In the genomic region with DNA sequence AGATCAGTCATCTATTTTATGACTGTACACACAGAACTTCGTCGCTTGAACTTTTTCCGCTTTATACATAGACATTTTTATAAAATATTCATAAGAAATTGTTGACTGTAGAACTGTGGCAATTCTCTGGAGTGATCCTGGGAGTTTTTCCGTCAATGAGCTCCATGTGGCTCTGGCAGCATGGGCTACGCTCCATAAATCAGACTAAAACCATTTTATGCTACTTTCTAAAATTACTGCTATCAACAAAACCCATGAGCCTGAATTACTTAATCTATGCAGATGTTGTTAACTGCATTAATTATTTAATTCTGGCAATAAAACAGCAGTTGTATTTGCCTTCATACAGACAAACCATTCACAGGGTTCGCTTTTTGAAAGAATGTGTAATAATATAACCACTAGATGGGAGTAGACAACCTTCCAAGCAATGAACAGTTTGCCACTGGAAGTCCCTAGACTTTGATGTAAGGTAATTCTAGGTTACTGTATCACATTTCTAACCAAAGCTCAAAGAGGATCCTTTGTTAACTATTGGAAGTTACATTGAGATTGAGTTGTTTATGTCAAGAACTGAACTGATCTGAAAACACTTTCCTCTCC, we compare ENCODE assay signal across 9 mouse cellular contexts.
DNase-seq lines count a peak whose midpoint lies in the region; ATAC-seq lines count a peak whose summit lies in the region.
"Had no signal": no experiment of that assay in that cellular context is flagged by ENCODE, and none has a peak within 500 bp of the region (broad histone marks: within the 10 kb centered on the region; RNA-seq: fewer than 3 reads in every experiment).

No protein-coding gene starts in this region.

- no peak overlapping the region for H3K27ac ChIP-seq in embryonic facial prominence, embryonic 11.5 days (replicated peaks; ENCODE audit: low read depth, low read length)
- no peak overlapping the region for H3K27ac ChIP-seq in embryonic facial prominence, embryonic 10.5 days (replicated peaks)
- H3K27ac ChIP-seq in midbrain, embryonic 11.5 days (ENCODE audit: low read depth, low read length), result no peak overlapping the region
- H3K27ac ChIP-seq in midbrain, embryonic 10.5 days (replicated peaks), result no peak overlapping the region
- H3K27ac ChIP-seq in hindbrain, embryonic 14.5 days, result no peak overlapping the region

- no peak overlapping the region for H3K4me2 ChIP-seq in embryonic facial prominence, embryonic 11.5 days (ENCODE audit: low read depth, low read length)
- no peak overlapping the region for H3K4me2 ChIP-seq in midbrain, embryonic 11.5 days
- peak overlapping the region; percentile 31 for H3K4me2 ChIP-seq in hindbrain, embryonic 14.5 days (replicated peaks)

- no peaks in the 10 kb centered on the region for H3K4me1 ChIP-seq in embryonic facial prominence, embryonic 11.5 days (ENCODE audit: control insufficient read depth, insufficient read depth, low read length)
- no peaks in the 10 kb centered on the region for H3K4me1 ChIP-seq in embryonic facial prominence, embryonic 10.5 days
- H3K4me1 ChIP-seq in midbrain, embryonic 11.5 days (ENCODE audit: control insufficient read depth, insufficient read depth, low read length), result peaks cover 4% of the 10 kb centered on the region; the same call in 1 of the 2 replicates
- peaks cover 3% of the 10 kb centered on the region; the same call in 1 of the 2 replicates for H3K4me1 ChIP-seq in midbrain, embryonic 10.5 days
- no peaks in the 10 kb centered on the region for H3K4me1 ChIP-seq in hindbrain, embryonic 14.5 days (replicated peaks; ENCODE audit: control insufficient read depth, insufficient read depth, low read length)

- WGBS in embryonic facial prominence, embryonic 11.5 days, result 60% methylated on average over 6 of the region's 6 CpGs
- 71% methylated on average over 6 of the region's 6 CpGs for WGBS in embryonic facial prominence, embryonic 10.5 days
- 69% methylated on average over 6 of the region's 6 CpGs for WGBS in midbrain, embryonic 11.5 days
- 74% methylated on average over 6 of the region's 6 CpGs for WGBS in midbrain, embryonic 10.5 days
- WGBS in hindbrain, embryonic 14.5 days, result 50% methylated on average over 6 of the region's 6 CpGs

- ATAC-seq in embryonic facial prominence, embryonic 11.5 days (replicated peaks; ENCODE audit: insufficient number of reproducible peaks, low FRiP score, low TSS enrichment, low read depth), result peak; percentile 73; the same call in 1 of the 2 replicates
- ATAC-seq in midbrain, embryonic 11.5 days (ENCODE audit: low FRiP score), result peak; percentile 38; the same call in 1 of the 2 replicates
- ATAC-seq in hindbrain, embryonic 14.5 days (ENCODE audit: low FRiP score), result peak; percentile 76
- ATAC-seq in activated CD4-positive, CD25-positive, alpha-beta regulatory T cell, adult 4 months, result no peak

- DNase-seq in embryonic facial prominence, embryonic 11.5 days (ENCODE audit: low spot score), result peak; percentile 66
- DNase-seq in embryonic facial prominence, embryonic 10.5 days (ENCODE audit: low spot score), result no peak
- peak; percentile 88 for DNase-seq in midbrain, embryonic 11.5 days (ENCODE audit: low spot score, missing footprints)
- no peak for DNase-seq in midbrain, embryonic 10.5 days (ENCODE audit: low spot score)
- DNase-seq in hindbrain, embryonic 14.5 days (ENCODE audit: low spot score), result peak; percentile 79
- DNase-seq in telencephalon, adult 2 months (ENCODE audit: low read depth, low spot score), result peak; percentile 50
- DNase-seq in gastrocnemius, postnatal 10 days, result no peak
- DNase-seq: kidney, postnatal 4 days had no signal

- H3K9me3 ChIP-seq in embryonic facial prominence, embryonic 11.5 days (replicated peaks; ENCODE audit: control insufficient read depth, low read length), result no peaks in the 10 kb centered on the region
- no peaks in the 10 kb centered on the region for H3K9me3 ChIP-seq in embryonic facial prominence, embryonic 10.5 days
- no peaks in the 10 kb centered on the region for H3K9me3 ChIP-seq in midbrain, embryonic 11.5 days (ENCODE audit: control insufficient read depth, low read length)
- H3K9me3 ChIP-seq in midbrain, embryonic 10.5 days (replicated peaks), result no peaks in the 10 kb centered on the region
- H3K9me3 ChIP-seq in hindbrain, embryonic 14.5 days (ENCODE audit: control insufficient read depth, low read length), result no peaks in the 10 kb centered on the region

- H3K9ac ChIP-seq in embryonic facial prominence, embryonic 11.5 days (replicated peaks; ENCODE audit: low read length), result no peak overlapping the region
- H3K9ac ChIP-seq in midbrain, embryonic 11.5 days (ENCODE audit: low read length), result no peak overlapping the region
- no peak overlapping the region for H3K9ac ChIP-seq in hindbrain, embryonic 14.5 days

- no peak overlapping the region for H3K4me3 ChIP-seq in embryonic facial prominence, embryonic 11.5 days (ENCODE audit: low read depth, low read length)
- H3K4me3 ChIP-seq in embryonic facial prominence, embryonic 10.5 days, result no peak overlapping the region
- H3K4me3 ChIP-seq in midbrain, embryonic 11.5 days (ENCODE audit: low read depth, low read length), result no peak overlapping the region
- no peak overlapping the region for H3K4me3 ChIP-seq in midbrain, embryonic 10.5 days
- H3K4me3 ChIP-seq in hindbrain, embryonic 14.5 days (replicated peaks; ENCODE audit: low read length), result no peak overlapping the region

- no peaks in the 10 kb centered on the region for H3K36me3 ChIP-seq in embryonic facial prominence, embryonic 11.5 days (replicated peaks; ENCODE audit: control insufficient read depth, insufficient read depth, low read depth, low read length)
- H3K36me3 ChIP-seq in embryonic facial prominence, embryonic 10.5 days (replicated peaks), result no peaks in the 10 kb centered on the region
- H3K36me3 ChIP-seq in midbrain, embryonic 11.5 days (ENCODE audit: control insufficient read depth, insufficient read depth, low read length), result no peaks in the 10 kb centered on the region
- no peaks in the 10 kb centered on the region for H3K36me3 ChIP-seq in midbrain, embryonic 10.5 days
- no peaks in the 10 kb centered on the region for H3K36me3 ChIP-seq in hindbrain, embryonic 14.5 days (replicated peaks; ENCODE audit: control insufficient read depth, insufficient read depth)

- no peaks in the 10 kb centered on the region for H3K27me3 ChIP-seq in embryonic facial prominence, embryonic 11.5 days (ENCODE audit: control insufficient read depth, insufficient read depth, low read length)
- no peaks in the 10 kb centered on the region for H3K27me3 ChIP-seq in embryonic facial prominence, embryonic 10.5 days (replicated peaks; ENCODE audit: low read depth, poor library complexity, severe bottlenecking)
- no peaks in the 10 kb centered on the region for H3K27me3 ChIP-seq in midbrain, embryonic 11.5 days (ENCODE audit: control insufficient read depth, insufficient read depth, low read length)
- no peaks in the 10 kb centered on the region for H3K27me3 ChIP-seq in midbrain, embryonic 10.5 days (ENCODE audit: low read depth, poor library complexity, severe bottlenecking)
- no peaks in the 10 kb centered on the region for H3K27me3 ChIP-seq in hindbrain, embryonic 14.5 days (ENCODE audit: control insufficient read depth, insufficient read depth, low read length)

Comparison
In these comparisons a context has a peak if more than half of its experiments do, and no peak if none do; other contexts are left out.
1. DNase-seq: peak in embryonic facial prominence, embryonic 11.5 days (single experiment), midbrain, embryonic 11.5 days (single experiment), hindbrain, embryonic 14.5 days (single experiment) and telencephalon, adult 2 months (single experiment); none in embryonic facial prominence, embryonic 10.5 days (single experiment), midbrain, embryonic 10.5 days (single experiment) and gastrocnemius, postnatal 10 days (single experiment).